Mouse (Mus musculus) embryonic stem cell, embryonic (primary cell): Measurements from ENCODE around the gene Nrf1.

Experiments used
- CTCF ChIA-PET, 4 experiments: fragments of 300-600 bp in 2 of 4; fragments of 350-600 bp in 2 of 4; sonication (Branson Sonifier 250); formaldehyde crosslinking; loops; one replicate each; lab custom pipeline; 2022; ENCODE audit warnings: inconsistent platforms in 2 of 4; lab: Charles Lee
- POLR2A ChIA-PET, 4 experiments: fragments of 300-600 bp in 2 of 4; fragments of 350-600 bp in 2 of 4; sonication (Branson Sonifier 250); formaldehyde crosslinking; loops; one replicate each; lab custom pipeline; 2022; ENCODE audit warnings: antibody characterized with exemption in 4 of 4, inconsistent platforms in 1 of 4; lab: Charles Lee

Gene Nrf1

DNA sequence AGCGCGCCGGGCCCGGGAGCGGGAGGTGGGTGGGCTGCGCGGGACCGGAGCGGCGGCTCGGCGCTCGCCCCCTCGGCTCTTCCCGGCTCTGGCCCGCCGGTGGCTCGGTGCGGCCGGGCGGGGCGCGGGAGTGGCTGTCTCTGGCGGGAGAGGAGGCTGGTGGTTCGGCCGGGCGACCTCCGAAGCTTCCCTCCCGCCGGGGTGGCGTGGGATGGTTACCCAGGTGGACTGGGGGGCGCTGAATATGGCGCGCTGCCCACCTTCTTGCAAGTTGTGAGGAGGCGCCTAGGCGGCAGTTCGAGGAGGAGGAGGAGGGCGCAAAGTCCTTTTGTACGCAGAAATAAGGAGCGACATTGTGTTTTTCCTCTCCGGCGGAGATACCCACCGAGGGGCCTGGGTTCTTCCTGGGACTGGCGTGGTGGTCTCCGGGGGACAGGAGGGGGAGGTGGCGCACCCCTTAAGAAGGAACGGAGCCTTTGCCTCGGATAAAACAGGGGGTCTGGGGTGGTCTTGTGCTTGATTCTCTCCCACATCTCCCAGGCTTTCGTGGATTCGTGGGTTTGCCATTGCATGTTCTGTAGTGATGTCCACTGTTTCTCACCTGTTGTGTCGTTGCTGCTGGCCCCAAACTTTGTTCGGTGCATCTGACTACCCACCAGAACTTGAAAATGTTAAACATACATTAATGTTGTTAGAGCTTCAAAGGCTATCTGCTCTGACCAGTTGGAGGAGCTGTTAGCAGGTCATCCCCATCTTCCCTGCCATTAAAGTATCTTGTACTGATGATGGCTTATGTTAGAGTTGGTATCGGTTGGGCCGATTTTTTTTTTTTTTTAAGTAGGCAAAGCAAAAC, 939 bp downstream of the Nrf1 start:
- CTCF ChIA-PET: interaction anchor here in 2 of 4 experiments (0.5 to 0.7 kb wide), 3 partner anchors 14 to 444 kb away, joined by 3 read pairs; no protein-coding TSS in a partner anchor
- POLR2A ChIA-PET: interaction anchor here (0.6 to 5.7 kb wide), 29 partner anchors 11 to 280 kb away, joined by 3 to 93 read pairs (median 4); no protein-coding TSS in a partner anchor

DNA sequence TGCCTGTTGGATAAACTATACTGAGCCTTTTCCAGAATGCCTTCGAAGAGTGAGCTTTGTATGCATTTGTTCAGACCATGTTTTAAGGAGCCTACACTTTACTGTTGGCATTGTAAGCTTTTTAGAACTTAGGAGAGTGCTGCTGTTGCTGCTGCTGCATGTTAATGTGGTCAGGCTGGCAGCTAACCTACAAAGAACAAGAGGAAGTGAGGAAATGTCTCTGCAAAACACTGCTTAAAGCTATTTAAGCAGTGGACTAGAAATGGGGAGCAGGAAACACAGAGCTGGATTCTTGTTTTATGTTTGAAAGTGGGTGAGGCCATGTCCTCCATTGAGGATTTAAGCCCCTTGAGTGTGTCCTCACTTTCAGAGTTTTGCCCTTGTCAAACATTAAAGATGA, 5.3 kb downstream of the Nrf1 start:
- ChIA-PET POLR2A (interaction anchor here in 3 of 4 experiments (0.6 to 2.8 kb wide), 21 partner anchors 10 to 847 kb away, joined by 3 to 13 read pairs (median 5); no protein-coding TSS in a partner anchor), CTCF (interaction anchor here in 3 of 4 experiments (0.6 to 1.4 kb wide), 5 partner anchors 9 to 158 kb away, joined by 3 to 14 read pairs (median 3); no protein-coding TSS in a partner anchor)

DNA sequence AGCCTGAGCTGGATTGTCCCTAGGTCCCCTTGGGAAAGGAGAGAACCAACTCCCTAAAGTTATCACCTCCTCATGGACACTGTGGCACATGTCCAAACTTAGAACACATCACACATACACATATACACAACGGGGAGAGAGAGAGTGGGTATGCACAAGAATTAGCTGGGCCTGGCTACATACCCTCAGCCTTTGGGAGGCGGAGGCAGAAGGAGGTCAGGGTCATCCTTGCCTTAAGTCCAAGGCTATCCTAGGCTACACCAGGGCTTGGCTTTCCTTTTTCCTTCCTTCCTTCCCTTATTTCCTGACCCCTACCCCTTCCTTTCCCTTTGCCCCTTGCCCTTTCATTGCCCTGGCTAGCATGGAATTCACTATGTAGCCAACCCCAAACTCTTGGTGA, 14.8 kb downstream of the Nrf1 start:
- ChIA-PET POLR2A (interaction anchor here in 3 of 4 experiments (0.6 to 3.8 kb wide), 16 partner anchors 9 to 1133 kb away, joined by 3 to 23 read pairs (median 4); no protein-coding TSS in a partner anchor), CTCF (interaction anchor here (0.6 to 2.1 kb wide), 14 partner anchors 7 to 148 kb away, joined by 3 to 8 read pairs (median 3); no protein-coding TSS in a partner anchor)

DNA sequence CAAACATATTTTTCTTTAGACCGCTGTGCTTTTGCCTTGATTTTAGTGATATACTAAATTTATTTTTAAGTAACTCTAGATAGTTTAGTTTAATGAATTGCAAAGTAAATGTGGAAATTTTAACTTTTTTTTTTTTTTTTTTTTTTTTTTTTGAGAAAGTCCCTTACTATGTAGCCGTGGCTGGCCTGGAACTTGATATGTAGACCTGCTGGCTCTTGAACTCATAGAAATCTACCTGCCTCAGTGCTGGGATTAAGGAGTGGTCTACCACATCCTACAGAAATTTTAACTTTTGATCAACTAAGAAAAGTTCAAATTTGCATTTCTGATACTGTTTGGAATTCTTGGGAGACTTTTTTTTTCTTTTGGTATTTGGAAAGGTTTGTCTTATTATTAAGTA, 17.6 kb downstream of the Nrf1 start:
- CTCF ChIA-PET: no interaction called here
- POLR2A ChIA-PET: interaction anchor here in 2 of 4 experiments (1.3 to 3.3 kb wide), 2 partner anchors 13 to 17 kb away, joined by 3 to 10 read pairs; no protein-coding TSS in a partner anchor

DNA sequence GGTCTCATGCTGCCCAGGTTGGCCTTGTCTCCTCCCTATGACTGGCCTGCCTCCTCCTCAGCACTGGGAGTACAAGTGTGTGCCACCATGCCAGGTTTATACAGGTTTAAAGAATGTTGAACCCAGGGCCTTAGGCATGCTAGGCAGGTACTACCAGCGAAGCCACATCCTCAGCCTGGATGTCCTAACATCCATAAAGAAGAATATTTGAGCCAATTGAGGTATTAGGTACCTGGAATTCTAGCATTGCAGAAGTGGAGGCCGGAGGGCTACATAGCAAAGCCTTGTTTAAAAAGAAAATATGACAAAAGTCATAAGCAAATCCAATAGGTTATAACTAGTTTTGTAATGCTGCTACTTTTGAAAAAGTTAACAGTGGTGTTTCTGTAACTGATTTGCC, 19.0 kb downstream of the Nrf1 start:
- POLR2A ChIA-PET: interaction anchor here in 1 of 4 experiments (0.9 kb wide), 1 partner anchor 11 kb away, joined by 3 read pairs; no protein-coding TSS in a partner anchor
- CTCF ChIA-PET: no interaction called here

DNA sequence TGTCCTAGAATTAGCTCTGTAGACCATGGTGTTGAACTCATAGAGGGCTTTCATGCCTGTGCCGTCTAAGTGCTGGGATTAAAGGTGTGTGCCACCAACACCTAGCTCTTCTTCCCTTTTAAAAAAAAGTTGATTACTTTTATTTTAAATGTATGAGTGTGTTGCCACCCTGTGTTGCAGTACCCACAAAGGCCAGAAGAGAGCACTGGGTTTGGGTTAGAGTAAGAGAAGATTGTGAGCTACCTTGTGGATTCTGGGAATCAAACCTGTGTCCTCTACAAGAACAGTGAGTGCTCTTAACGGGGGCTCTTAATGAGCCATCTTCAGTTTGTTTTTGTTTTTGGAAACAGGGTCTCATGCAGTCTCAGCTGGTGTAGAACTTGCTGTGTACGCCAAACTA, 24.7 kb downstream of the Nrf1 start:
- ChIA-PET POLR2A (interaction anchor here in 2 of 4 experiments (0.7 to 3.4 kb wide), 22 partner anchors 10 to 725 kb away, joined by 3 to 23 read pairs (median 4); partner anchors contain the start of genes Nrf1 (in 2 of the 2) and Calu (in 1 of the 2)), CTCF (interaction anchor here (0.6 to 2.5 kb wide), 25 partner anchors 10 to 286 kb away, joined by 3 to 21 read pairs (median 5); no protein-coding TSS in a partner anchor)

- ChIA-PET POLR2A (interaction anchor here in 2 of 4 experiments (0.5 to 1.8 kb wide), 11 partner anchors 8 to 726 kb away, joined by 3 to 6 read pairs (median 4); no protein-coding TSS in a partner anchor), CTCF (interaction anchor here in 2 of 4 experiments (0.6 to 1.2 kb wide), 2 partner anchors 16 to 193 kb away, joined by 3 read pairs; no protein-coding TSS in a partner anchor)
Observed at GRCm38 (mm10) chr6:30078938-30079529, 31.2 kb downstream of the Nrf1 start.

DNA sequence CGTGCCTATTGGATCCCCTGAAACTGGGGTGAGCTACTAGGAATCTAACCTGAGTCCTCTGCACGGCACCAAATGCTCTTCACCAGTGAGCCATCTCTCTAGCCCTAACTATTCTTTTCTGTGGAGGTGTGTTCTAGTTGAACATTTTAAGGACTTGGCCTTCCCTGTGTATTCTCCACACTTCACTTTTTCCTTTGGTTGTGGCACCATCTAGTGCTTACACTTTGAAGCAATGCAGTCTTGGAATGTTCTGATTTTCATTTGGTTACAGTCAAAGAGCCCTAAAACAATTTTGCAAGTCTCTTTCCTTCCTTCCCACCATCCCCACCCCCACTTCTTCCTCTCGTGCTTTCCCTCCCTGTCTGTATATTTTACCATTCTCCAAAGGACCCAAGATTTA, 33.6 kb downstream of the Nrf1 start:
- ChIA-PET CTCF (interaction anchor here in 1 of 4 experiments (0.7 kb wide), 1 partner anchor 130 kb away, joined by 7 read pairs; no protein-coding TSS in a partner anchor), POLR2A (no interaction called here)

DNA sequence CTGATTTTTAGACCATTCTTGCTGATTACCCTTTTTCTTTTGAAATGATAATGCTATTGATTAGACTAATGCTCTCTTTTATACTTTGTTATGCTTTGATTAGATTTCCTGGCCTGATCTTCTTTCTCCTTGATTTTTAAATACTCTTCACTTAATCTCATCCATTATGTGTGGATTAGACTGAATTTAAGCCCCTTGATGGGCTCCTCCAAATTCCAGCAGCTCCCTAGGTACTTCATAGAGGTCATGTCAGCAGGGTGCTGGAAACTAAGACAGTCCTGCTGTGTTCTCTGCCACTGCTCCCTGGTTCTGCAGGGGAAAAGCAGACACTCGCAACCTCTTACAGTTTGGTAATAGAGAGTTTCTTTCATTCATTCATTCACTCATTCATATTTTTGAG, 35.5 kb downstream of the Nrf1 start:
- ChIA-PET POLR2A (no interaction called here), CTCF (interaction anchor here in 1 of 4 experiments (2.0 kb wide), 1 partner anchor 11 kb away, joined by 9 read pairs; no protein-coding TSS in a partner anchor)

- CTCF ChIA-PET: interaction anchor here in 1 of 4 experiments (0.6 kb wide), 1 partner anchor 148 kb away, joined by 11 read pairs; no protein-coding TSS in a partner anchor
- POLR2A ChIA-PET: interaction anchor here in 1 of 4 experiments (0.6 to 3.2 kb wide), 7 partner anchors 9 to 132 kb away, joined by 3 to 13 read pairs (median 4); no protein-coding TSS in a partner anchor
Observed at GRCm38 (mm10) chr6:30085351-30085750, 37.6 kb downstream of the Nrf1 start.

GRCm38 (mm10) chr6:30091221-30091620, 43.4 kb downstream of the Nrf1 start:
- ChIA-PET POLR2A (interaction anchor here in 2 of 4 experiments (0.5 to 2.6 kb wide), 3 partner anchors 11 to 236 kb away, joined by 3 to 5 read pairs (median 3); no protein-coding TSS in a partner anchor), CTCF (interaction anchor here in 2 of 4 experiments (1.0 to 1.3 kb wide), 2 partner anchors 114 to 265 kb away, joined by 3 to 5 read pairs; no protein-coding TSS in a partner anchor)

DNA sequence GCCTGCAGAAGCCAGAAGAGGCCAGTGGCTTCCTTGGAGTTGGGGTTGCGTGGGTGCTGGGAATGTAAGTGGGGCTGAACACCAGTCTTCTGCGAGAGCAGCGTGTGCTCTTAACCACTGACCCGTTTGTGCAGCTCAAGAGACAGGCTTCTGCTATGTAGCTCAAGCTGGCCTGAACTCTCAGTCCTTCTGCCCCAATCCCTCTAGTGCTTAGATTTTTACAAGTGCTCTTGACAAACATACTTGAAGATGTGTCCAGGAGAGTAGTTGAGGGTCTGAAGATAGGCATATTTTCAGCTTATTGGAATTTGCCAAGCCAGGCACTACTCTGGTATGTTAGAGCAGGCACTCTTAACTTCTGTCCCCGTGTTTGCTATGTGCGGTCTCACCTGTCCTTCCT, 45.0 kb downstream of the Nrf1 start:
- CTCF ChIA-PET: interaction anchor here in 1 of 4 experiments (0.5 kb wide), 1 partner anchor 29 kb away, joined by 3 read pairs; no protein-coding TSS in a partner anchor

DNA sequence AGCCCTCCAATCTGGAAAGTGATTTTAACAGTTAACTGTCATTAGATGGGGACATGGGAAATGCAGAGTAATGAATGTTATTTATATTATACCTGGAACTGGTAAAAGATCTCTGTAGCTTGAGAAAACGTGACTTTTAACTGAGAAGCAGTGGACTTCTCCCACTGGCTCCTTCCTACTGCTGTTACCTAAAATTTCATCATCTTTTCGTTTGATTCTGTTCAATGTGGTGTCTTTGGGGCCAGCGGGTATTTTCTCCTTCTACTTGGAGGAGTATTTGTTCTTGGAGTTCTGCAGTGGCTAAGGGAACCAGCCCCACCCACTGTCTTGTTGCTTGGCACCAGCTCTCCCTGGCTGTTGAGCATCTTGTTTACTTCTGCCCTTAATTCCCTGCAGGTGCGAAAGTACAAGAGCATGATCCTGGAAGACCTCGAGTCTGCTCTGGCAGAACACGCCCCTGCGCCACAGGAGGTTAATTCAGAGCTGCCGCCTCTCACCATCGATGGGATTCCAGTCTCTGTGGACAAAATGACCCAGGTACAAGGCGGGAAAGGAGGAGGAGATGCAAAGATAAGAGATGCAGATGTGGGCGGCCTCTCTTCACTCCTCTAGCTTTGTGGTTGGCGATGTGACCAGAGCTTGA, 54.1 kb downstream of the Nrf1 start:
- ChIA-PET POLR2A (interaction anchor here in 3 of 4 experiments (0.5 to 1.8 kb wide), 15 partner anchors 10 to 754 kb away, joined by 3 to 10 read pairs (median 3); partner anchors contain the start of gene Calu (in 1 of the 3)), CTCF (interaction anchor here in 2 of 4 experiments (0.6 to 1.3 kb wide), 5 partner anchors 14 to 381 kb away, joined by 3 to 5 read pairs (median 3); no protein-coding TSS in a partner anchor)

More for the DNA sequence above, 45.0 kb downstream of the Nrf1 start:
- POLR2A ChIA-PET: interaction anchor here in 2 of 4 experiments (0.7 to 2.6 kb wide), 3 partner anchors 9 to 108 kb away, joined by 3 to 5 read pairs (median 4); no protein-coding TSS in a partner anchor

GRCm38 (mm10) chr6:30106091-30106490, 58.3 kb downstream of the Nrf1 start:
- POLR2A ChIA-PET: interaction anchor here in 1 of 4 experiments (1.1 kb wide), 1 partner anchor 10 kb away, joined by 5 read pairs; no protein-coding TSS in a partner anchor
- CTCF ChIA-PET: interaction anchor here in 1 of 4 experiments (0.7 kb wide), 1 partner anchor 104 kb away, joined by 3 read pairs; no protein-coding TSS in a partner anchor

DNA sequence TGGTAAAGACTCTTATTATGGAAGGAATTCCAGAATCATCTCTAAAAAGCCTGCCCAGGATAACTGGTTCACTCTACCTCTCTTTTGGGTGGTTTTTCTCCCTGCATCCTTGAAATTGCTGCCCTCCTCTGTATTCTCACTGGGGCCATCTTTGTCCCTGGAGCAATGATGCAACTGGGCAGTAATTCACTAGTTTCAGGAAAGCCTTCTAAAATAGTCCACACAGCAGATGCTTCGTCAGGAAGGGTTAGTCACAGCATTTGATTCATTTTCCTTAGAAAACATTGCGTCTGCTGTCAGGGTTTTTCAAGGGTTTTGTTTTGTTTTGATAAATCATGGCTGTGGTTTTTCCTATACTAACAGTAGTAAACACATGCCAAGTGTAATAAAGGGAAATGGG, 59.7 kb downstream of the Nrf1 start:
- ChIA-PET CTCF (interaction anchor here in 1 of 4 experiments (0.6 kb wide), 1 partner anchor 94 kb away, joined by 3 read pairs; no protein-coding TSS in a partner anchor), POLR2A (interaction anchor here in 1 of 4 experiments (0.6 kb wide), 1 partner anchor 126 kb away, joined by 4 read pairs; no protein-coding TSS in a partner anchor)

DNA sequence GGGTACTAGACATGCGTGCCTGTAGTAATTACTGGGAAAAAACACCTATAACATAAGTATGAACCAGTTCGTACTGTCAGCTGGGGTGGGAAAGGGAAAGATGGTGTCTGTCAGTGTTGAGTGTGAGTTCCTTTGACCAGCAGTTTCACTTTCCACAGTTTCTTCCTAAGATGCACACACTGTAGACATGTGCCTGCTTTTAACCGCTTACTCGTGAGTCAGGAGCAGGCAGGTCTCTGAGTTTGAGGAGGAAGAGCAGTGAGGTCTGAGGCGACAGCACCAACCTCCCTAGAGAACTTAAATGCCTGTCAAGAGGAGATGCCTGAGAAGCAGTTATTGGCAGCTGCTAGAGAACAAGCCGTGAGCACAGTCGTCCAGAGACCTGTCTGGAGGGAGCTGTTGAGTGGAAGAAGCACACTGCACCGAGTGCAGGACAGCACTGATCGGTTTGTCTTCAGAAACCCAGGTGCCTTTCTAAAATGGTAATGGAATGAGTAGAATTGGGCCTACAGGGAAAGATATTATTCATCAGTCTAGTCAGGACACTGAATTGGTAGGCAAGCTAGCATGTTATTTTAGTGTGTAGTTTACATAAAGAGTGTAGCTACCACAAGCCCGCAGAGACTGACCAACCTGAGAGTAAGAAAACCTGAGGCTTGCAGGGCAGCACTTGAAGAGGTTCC, 62.2 kb downstream of the Nrf1 start:
- ChIA-PET POLR2A (interaction anchor here in 2 of 4 experiments (0.7 to 1.1 kb wide), 7 partner anchors 9 to 260 kb away, joined by 3 to 4 read pairs (median 3); no protein-coding TSS in a partner anchor), CTCF (interaction anchor here in 2 of 4 experiments (0.7 to 1.2 kb wide), 2 partner anchors 93 to 96 kb away, joined by 3 to 6 read pairs; no protein-coding TSS in a partner anchor)
